Mouse (Mus musculus) gastrocnemius, postnatal 10 days (tissue): ENCODE data around the gene Miip. TPM values are rescaled to one million over a fixed set of nuclear protein-coding genes. Genes with fewer than 3 reads are reported as not detected.

ENCODE experiments used
- total RNA-seq, 2 experiments: library from RNA; stranded (reverse); gene quantifications; 2 replicates each; pipeline ENCODE4 v1.2.3; 2021

The Miip gene
- total RNA-seq, 2 experiments from 2014 or later = 6.2 to 9.2 TPM

Other genes with a start within 250 kb of the Miip start
- gene Zfp979, start 226.3 kb downstream of the Miip start, total RNA-seq = 1 to 10 TPM; 1.2 to 1.7 TPM
- not detected for gene Zfp534, start 166.3 kb downstream of the Miip start, total RNA-seq
- 1 to 10 TPM; 1.5 to 2.3 TPM for gene Zfp984, start 59.0 kb downstream of the Miip start, total RNA-seq
- 1 to 10 TPM; 7.2 to 8.5 TPM for gene Zfp933, start 20.4 kb downstream of the Miip start, total RNA-seq
- gene Fv1, start 163 bp upstream of the Miip start, total RNA-seq = 1 to 10 TPM; 3.2 to 4.6 TPM
- gene Mfn2, start 35.9 kb upstream of the Miip start, total RNA-seq = 100 to 1,000 TPM; 254 to 282 TPM
- 10 to 100 TPM; 50.6 to 55.3 TPM for gene Plod1, start 68.0 kb upstream of the Miip start, total RNA-seq
- gene 2510039O18Rik, start 72.1 kb upstream of the Miip start, total RNA-seq = 10 to 100 TPM; 25.7 to 28.2 TPM
- not detected for gene Nppb, start 117.0 kb upstream of the Miip start, total RNA-seq
- not detected for gene Nppa, start 131.9 kb upstream of the Miip start, total RNA-seq
- gene Clcn6, start 170.0 kb upstream of the Miip start, total RNA-seq = 1 to 10 TPM; 7.1 to 8.5 TPM
- gene Mthfr, start 170.3 kb upstream of the Miip start, total RNA-seq = 10 to 100 TPM; 20.0 to 23.4 TPM
- gene Agtrap, start 219.2 kb upstream of the Miip start, total RNA-seq = 10 to 100 TPM; 14.9 to 15.5 TPM